Mouse (Mus musculus) kidney, adult 2 months (tissue): ENCODE data around the gene Fbxw20.

Experiments used
- CTCF ChIP-seq: fragments of 200-500 bp; conservative IDR thresholded peaks from 2 replicates; pipeline ENCODE4 v1.5.1; 2011; ENCODE audit warnings: low read depth, mild to moderate bottlenecking, control low read depth, low read length, moderate library complexity, mixed read lengths; ENCODE audit not compliant: insufficient read depth, insufficient read length
- POLR2A ChIP-seq: fragments of 200-500 bp; IDR thresholded peaks from one replicate; pipeline ENCODE4 v1.6.1; 2011; ENCODE audit warnings: low read depth, low read length, control low read depth

GRCm38 (mm10) chr9:109199353-109199752, 35.2 kb downstream of the Fbxw20 start:
- TF ChIP-seq CTCF (no peak), POLR2A (no peak)
